Mouse (Mus musculus) testis, postnatal 10 days (tissue): ENCODE results near the gene Myo7a.

Experiments
- DNase-seq: peaks from one replicate; pipeline ENCODE4 v3.0.0; 2021; ENCODE audit warnings: low spot score

The Myo7a gene

DNA sequence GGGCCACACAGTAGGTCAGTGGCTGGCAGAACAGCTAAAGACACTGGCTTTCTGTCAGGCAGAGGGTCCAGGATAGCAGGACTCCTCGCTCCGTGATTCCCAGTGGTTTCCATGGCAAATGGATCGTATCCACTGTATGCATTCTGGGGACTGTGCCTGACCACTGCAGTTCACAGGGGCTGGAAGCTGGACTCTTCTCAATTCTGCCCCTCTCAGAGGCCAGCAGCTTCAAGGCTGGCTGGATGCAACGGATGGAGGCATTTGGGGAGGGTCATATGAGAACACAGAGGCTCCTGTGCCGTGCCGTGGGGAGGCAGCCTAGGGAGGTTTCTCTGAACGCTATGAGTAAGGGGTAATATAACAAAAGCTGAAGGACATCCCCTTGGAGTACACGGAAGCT lies 22.9 kb upstream of the Myo7a start:
- no peak for DNase-seq

- DNase-seq = peak; percentile 80
Observed at GRCm38 (mm10) chr7:98141206-98141605, 21.9 kb upstream of the Myo7a start.

GRCm38 (mm10) chr7:98140597-98140996 lies 21.3 kb upstream of the Myo7a start:
- DNase-seq = no peak

- no peak for DNase-seq
Observed at GRCm38 (mm10) chr7:98139216-98139615, 19.9 kb upstream of the Myo7a start.

DNA sequence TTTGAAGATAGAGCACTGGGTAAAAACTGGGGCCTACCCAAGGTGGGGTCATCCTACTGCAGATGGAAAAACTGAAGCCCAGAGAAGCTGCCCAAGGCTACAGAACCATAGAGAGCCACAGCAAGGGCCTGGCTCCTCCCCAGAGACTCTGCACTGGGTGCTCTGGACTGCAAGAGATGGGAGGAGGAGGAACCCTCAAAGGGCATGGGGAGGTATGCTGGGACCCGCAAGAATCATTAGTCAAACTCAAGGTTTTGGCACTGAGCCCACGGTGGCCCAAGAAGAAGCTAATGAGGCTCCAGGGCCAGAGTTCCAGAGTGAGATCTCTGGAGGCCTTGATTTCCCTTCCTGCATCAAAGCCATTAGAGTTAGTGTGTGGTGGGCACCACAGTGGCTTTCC lies 18.7 kb upstream of the Myo7a start:
- no peak for DNase-seq

GRCm38 (mm10) chr7:98137583-98137982 lies 18.3 kb upstream of the Myo7a start:
- DNase-seq = no peak

DNA sequence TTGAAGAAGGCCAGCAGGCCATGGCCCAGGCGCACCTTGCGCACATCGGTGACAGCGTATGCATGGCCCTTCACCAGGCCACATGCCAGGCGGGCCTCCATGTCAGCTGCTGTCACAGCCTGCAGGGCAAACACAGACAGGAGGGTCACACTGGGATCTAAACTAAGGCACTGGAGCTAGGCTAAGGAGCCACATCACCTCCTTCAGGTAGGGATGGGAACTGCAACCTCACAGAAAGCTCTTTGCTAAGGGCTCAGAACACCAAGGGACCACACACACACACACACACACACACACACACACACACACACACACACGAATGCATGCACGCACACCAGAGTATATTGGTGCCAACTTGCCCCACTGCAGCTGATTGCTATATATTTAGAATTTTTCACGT lies 12.4 kb upstream of the Myo7a start:
- no peak for DNase-seq

DNA sequence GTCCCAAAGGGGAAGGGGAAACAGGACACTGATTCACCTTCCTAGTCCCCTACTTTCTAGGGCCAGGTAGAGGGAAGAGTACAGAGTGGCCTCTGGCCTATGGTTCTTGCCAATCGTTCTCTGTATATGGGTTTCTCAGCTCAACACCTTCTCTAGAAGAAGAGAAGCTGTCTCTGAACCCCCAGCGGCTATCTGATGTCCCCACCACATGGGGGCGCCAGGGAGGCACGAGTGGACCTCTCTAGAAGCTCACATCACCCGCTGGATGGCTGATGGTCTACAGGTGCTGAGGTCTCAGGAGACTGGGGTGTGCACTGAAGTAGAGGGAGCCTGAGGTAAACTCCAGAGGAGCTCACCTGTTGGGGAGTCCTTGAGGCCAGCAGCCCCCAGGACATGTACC lies 6.1 kb upstream of the Myo7a start:
- DNase-seq = peak; percentile 78

DNA sequence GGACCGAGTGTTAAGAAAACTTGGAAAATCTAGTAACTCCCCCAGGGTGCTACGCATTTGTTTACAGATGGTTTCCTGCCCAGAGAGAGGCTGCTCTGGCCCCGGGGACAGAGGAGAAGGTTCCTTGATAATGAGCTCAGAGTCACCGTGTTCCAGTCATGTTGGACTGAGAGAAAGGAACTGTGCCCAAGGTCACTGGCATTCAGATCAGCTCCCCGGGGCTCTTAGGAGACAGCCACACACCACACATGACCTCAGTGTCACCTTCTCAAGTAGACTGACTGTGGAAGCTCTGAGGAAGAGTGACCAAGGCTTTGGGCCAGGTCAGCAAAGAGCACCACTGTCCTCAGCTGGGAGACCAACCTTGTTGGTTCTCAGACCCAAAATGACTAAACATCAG lies 5.4 kb upstream of the Myo7a start:
- no peak for DNase-seq

GRCm38 (mm10) chr7:98121673-98122072 lies 2.3 kb upstream of the Myo7a start:
- DNase-seq = peak; percentile 77

DNA sequence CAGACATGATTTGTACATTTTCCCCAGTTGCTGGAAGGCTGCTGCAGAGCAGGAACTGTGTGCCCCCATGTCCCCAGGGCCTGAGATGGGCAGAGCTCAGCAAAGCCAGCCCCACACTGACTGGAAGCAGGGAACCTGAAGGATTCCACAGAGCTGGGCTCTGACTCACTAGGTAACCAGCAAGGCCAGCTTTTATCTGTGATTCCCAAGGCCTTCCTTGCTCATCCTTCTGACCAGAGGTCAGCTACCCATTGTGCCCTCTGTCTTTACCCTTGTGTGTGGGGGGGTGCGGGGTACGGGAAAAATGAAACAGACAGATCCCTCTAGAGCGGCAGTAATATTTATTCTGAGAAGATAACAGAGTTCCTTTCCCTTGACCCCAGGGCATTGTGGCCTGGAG lies 1.9 kb upstream of the Myo7a start:
- DNase-seq = no peak

DNA sequence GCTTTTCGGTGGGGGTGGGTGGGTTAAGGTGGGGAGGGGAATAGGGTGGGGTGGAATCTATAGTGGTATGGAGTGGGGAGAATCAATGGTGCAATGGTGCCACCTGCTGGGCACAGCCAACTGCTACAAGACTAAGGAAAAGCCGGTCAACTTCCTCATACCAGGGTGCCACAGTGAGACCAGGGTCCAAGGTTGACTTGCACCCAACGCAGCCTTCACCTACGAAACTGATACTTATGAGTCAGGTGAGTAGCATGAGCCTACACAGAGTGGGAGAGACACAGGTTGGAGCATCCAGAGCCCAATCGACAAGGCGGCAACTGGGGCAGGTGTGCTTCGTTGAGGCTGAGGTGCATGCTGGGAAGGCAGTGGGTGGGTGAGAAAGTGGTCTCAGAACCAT lies 1.0 kb upstream of the Myo7a start:
- DNase-seq = peak; percentile 86

GRCm38 (mm10) chr7:98119961-98120232 lies 573 bp upstream of the Myo7a start:
- no peak for DNase-seq

DNA sequence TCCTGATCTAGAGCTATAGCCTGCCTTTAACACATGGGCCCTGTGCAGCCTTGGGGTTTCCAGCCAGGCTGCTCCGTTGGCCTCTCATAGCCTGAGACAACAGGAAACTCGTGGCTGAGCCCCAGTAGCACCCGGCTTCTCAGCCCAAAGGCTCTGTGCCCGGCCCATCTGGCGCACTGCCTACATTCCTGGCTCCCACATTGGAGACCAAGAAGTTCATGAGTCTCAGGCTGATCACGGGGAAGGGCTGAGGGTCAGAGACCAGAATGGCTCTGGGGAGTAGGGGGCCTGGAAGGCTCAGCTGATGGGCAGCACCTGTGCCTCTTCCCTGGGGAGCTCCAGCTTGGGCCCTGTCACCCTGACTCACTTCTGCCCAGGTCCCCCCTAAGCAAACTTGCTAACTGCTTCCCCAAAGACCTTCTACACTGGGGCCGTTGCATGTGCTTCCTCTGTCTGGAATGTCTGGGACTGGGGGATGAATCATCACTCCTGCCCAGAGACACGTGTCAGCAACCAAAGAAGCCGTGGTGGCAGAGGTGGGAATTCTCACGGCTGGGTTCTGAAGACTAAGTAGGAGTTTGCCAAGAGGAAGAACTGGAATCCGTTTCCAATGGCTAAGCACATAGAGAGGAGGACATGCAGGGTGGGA lies 2.2 kb downstream of the Myo7a start:
- peak; percentile 93 for DNase-seq

- DNase-seq = no peak
Observed at GRCm38 (mm10) chr7:98114656-98115055, 4.7 kb downstream of the Myo7a start.

- DNase-seq = no peak
Observed at GRCm38 (mm10) chr7:98111233-98111632, 8.1 kb downstream of the Myo7a start.

DNA sequence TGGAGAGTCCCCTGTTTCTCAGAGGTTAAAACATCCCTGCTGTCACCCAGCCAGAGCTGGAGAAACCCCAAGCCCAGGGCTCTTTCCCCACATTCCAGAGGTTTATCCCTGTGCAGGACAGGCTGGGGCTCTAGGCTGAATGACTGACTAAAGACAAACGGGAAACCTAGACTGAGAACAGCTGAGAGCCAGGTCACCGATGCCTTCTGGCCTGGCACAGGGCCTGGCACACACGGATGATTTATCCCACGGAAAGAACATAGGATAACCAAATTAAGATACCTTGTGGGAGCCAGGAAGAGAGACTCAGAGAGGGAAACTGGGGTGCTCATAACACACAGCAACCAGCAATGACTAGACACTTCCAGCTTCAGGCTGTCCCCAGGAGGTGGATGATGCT lies 9.6 kb downstream of the Myo7a start:
- no peak for DNase-seq

GRCm38 (mm10) chr7:98108636-98109430 lies 10.5 kb downstream of the Myo7a start:
- DNase-seq = no peak

GRCm38 (mm10) chr7:98106272-98106671 lies 13.1 kb downstream of the Myo7a start:
- DNase-seq = no peak

GRCm38 (mm10) chr7:98104481-98105435 lies 14.6 kb downstream of the Myo7a start:
- DNase-seq = no peak

DNA sequence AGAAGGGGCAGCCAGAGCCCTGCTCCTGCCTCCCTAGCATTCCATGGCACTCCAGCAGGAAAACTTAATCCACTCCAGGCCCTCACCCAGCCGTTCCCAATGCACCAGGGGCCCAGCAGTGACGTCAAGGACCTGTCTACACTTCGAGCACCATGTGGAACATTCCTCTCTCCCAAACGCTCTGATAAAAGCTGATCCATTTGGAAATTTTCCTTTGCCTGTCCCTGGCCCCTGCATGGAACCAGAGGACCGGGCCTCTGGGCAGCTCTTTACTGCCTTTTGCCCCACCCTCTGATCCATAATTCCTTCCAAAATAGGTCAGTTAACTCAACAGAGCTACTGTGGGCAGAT lies 15.4 kb downstream of the Myo7a start:
- no peak for DNase-seq

- peak; percentile 93 for DNase-seq
Observed at GRCm38 (mm10) chr7:98103002-98103941, 16.1 kb downstream of the Myo7a start.
